Mouse (Mus musculus) heart, postnatal 0 days (tissue): ENCODE measurements around the gene Urod. TPM values are rescaled to one million over a fixed set of nuclear protein-coding genes. Genes with fewer than 3 reads are reported as not detected.

Experiments used
- ATAC-seq: fragments of 200-750 bp; cut with Nextera tagmentation; 2 replicates; pipeline ENCODE4 v1.8.0; 2017; ENCODE audit warnings: low read depth, moderate number of reproducible peaks, moderate library complexity; ENCODE audit not compliant: insufficient read depth
- DNase-seq: peaks from one replicate; pipeline ENCODE4 v3.0.0-alpha.2; 2016; ENCODE audit warnings: low spot score
- H3K27ac ChIP-seq: fragments of 300-500 bp; sonication (generic); 2 replicates; pipeline ENCODE4 v1.5.1; 2014; ENCODE audit warnings: low read depth, mild to moderate bottlenecking
- H3K27me3 ChIP-seq: fragments of 300-500 bp; sonication (generic); 2 replicates; pipeline ENCODE4 v1.6.1; 2014; ENCODE audit warnings: low read length, mixed read lengths; ENCODE audit not compliant: control insufficient read depth, insufficient read depth
- H3K36me3 ChIP-seq: fragments of 300-500 bp; sonication (generic); replicated peaks from 2 replicates; pipeline ENCODE4 v1.6.1; 2014; ENCODE audit warnings: low read length, mixed read lengths; ENCODE audit not compliant: control insufficient read depth, insufficient read depth
- H3K4me1 ChIP-seq: fragments of 300-500 bp; sonication (generic); 2 replicates; pipeline ENCODE4 v1.6.1; 2014; ENCODE audit warnings: antibody characterized with exemption; ENCODE audit not compliant: control insufficient read depth, insufficient read depth
- H3K4me2 ChIP-seq: fragments of 300-500 bp; sonication (generic); 2 replicates; pipeline ENCODE4 v1.6.1; 2014; ENCODE audit warnings: low read depth, mild to moderate bottlenecking, low read length, moderate library complexity
- H3K4me3 ChIP-seq: fragments of 300-500 bp; sonication (generic); 2 replicates; pipeline ENCODE4 v1.5.1; 2014; ENCODE audit warnings: low read depth, low read length
- H3K9ac ChIP-seq: fragments of 300-500 bp; sonication (generic); replicated peaks from 2 replicates; pipeline ENCODE4 v1.6.1; 2014; ENCODE audit warnings: low read depth, low read length, mixed read lengths
- H3K9me3 ChIP-seq: fragments of 300-500 bp; sonication (generic); replicated peaks from 2 replicates; pipeline ENCODE4 v1.6.1; 2016; ENCODE audit warnings: low read length; ENCODE audit not compliant: control insufficient read depth
- CTCF ChIP-seq: IDR thresholded peaks from 2 replicates; pipeline ENCODE4 v1.5.1; 2016; ENCODE audit warnings: antibody characterized with exemption, control low read depth, low read depth
- EP300 ChIP-seq: IDR thresholded peaks from 2 replicates; pipeline ENCODE4 v1.6.1; 2016; ENCODE audit warnings: antibody characterized with exemption, low read depth
- WGBS: fragments of 180-500 bp; shearing (Covaris S2); extraction: QIAGEN DNeasy Blood & Tissue Kit; methylation state at CpG from one replicate; pipeline ENCODE4 v1.1.7; 2014; 5-methylcytosine and 5-hydroxymethylcytosine counted together
- polyA plus RNA-seq: library from polyadenylated mRNA; unstranded; fragments of >200 nt; fragmentation: Nextera tagmentation; extraction: Ambion mirVana; gene quantifications from 2 replicates; pipeline ENCODE4 v1.2.1, GENCODE M21; 2015
- total RNA-seq: library from RNA; depleted of rRNA; stranded (reverse); fragments of >200 nt; gene quantifications from 2 replicates; pipeline ENCODE4 v1.2.3, GENCODE M21; 2014; ENCODE audit warnings: low replicate concordance

Urod gene
- total and polyA plus RNA-seq, 2 experiments from 2014 or later = 103 to 110 TPM

DNA sequence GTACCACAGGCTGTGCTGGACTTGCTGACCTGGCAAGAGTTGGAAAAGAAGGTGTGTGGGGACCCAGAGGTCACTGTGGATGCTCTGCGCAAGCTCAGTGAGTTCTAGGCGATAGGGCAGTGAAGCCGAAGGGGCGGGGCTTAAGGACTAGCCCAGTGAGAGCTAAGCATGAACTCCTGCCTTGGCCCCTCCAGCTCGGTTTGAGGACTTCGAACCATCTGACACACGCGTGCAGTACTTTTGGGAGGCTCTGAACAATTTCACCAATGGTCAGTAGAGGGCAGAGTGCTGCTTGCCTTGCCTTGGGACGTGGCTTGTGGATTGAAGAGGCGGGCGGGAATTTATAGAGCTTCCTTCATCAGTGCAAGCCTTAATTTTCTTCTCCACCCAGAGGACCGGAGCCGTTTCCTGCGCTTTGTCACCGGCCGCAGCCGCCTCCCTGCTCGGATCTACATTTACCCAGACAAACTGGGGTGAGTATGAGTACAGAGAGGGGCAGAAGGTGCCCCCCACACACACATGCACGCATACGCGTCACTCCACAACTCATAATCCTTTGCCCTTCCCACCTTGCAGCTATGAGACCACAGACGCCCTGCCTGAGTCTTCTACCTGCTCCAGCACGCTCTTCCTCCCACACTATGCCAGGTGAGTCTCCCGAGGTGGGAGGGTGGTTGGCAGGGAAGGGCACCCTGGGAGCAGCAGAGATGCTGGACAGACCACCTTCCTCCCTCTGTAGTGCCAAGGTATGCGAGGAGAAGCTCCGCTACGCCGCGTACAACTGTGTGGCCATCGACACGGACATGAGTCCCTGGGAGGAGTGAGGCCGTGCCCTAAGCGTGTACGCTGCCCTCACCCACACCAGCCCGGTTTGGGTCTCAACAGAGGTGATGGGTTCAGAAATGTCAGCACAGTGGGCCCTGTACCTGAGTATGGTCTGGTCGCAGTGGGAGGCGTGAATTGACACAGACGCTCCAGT is 8.6 kb upstream of the Urod start:
- 57% methylated on average over 38 of the region's 38 CpGs for WGBS
- H3K27me3 ChIP-seq = no peaks in the 10 kb centered on the region
- no peak overlapping the region for H3K4me3 ChIP-seq
- H3K9ac ChIP-seq = no peak overlapping the region
- H3K9me3 ChIP-seq = no peaks in the 10 kb centered on the region
- H3K27ac ChIP-seq = no peak overlapping the region
- peak; percentile 63; the same call in 1 of the 2 replicates for ATAC-seq
- peak; percentile 75 for TF ChIP-seq CTCF
- no peak for TF ChIP-seq EP300
- DNase-seq = peak; percentile 53
- peaks cover 54% of the 10 kb centered on the region for H3K36me3 ChIP-seq
- H3K4me1 ChIP-seq = no peaks in the 10 kb centered on the region
- no peak overlapping the region for H3K4me2 ChIP-seq

DNA sequence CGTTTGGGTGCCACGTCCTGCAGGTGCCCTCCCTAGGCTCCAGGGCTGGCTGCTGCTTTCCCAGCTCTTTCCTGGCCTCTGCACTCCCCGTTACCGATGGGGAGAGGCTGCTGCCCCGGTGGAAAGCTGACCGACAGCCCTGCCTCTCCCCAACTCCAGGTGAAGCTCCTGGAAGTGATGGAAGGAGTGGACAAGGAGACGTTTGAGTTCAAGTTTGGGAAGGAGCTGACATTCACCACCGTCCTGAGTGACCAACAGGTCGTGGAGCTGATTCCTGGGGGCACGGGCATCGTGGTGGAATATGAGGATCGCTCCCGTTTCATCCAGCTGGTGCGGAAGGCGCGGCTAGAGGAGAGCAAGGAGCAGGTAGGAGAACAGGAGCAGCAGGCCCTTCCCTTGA is 7.7 kb upstream of the Urod start:
- H3K9me3 ChIP-seq = no peaks in the 10 kb centered on the region
- ATAC-seq = no peak
- no peak overlapping the region for H3K4me2 ChIP-seq
- 87% methylated on average over 16 of the region's 16 CpGs for WGBS
- no peaks in the 10 kb centered on the region for H3K4me1 ChIP-seq
- no peak for DNase-seq
- H3K36me3 ChIP-seq = peaks cover 54% of the 10 kb centered on the region
- H3K27me3 ChIP-seq = no peaks in the 10 kb centered on the region
- TF ChIP-seq EP300 (no peak), CTCF (no peak)
- no peak overlapping the region for H3K27ac ChIP-seq
- H3K9ac ChIP-seq = no peak overlapping the region
- no peak overlapping the region for H3K4me3 ChIP-seq

DNA sequence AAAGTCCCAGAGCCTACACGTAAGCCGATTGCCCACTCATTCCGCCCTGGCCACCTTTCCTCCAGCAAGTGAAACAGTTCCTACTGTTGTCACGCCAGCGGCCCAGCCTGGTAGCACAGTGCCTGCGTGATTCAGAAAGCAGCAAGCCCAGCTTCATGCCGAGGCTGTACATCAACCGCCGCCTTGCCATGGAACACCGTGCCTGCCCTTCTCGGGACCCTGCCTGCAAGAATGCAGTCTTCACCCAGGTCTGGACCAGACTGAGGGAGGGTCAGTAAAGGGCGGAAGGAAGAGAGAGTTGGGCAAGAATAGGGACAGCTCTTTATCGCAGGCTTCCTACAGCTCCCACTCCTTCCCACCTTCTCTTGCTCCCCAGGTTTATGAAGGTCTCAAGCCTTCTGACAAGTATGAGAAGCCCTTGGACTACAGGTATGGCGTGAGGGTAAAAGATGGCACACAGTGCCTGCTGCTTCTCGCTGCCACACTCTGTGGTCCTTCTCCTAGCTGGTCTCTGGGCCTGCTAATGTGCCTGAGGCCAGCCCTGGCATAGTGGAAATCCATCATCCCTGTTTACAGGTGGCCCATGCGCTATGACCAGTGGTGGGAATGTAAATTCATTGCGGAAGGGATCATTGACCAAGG is 5.4 kb upstream of the Urod start:
- WGBS = 89% methylated on average over 17 of the region's 17 CpGs
- Histone ChIP-seq H3K9me3 (no peaks in the 10 kb centered on the region), H3K27me3 (no peaks in the 10 kb centered on the region), H3K9ac (no peak overlapping the region), H3K4me2 (no peak overlapping the region), H3K27ac (no peak overlapping the region), H3K4me1 (peaks cover 10% of the 10 kb centered on the region), H3K36me3 (peaks cover 52% of the 10 kb centered on the region), H3K4me3 (no peak overlapping the region)
- ATAC-seq = no peak
- TF ChIP-seq CTCF (no peak), EP300 (no peak)
- DNase-seq = no peak

DNA sequence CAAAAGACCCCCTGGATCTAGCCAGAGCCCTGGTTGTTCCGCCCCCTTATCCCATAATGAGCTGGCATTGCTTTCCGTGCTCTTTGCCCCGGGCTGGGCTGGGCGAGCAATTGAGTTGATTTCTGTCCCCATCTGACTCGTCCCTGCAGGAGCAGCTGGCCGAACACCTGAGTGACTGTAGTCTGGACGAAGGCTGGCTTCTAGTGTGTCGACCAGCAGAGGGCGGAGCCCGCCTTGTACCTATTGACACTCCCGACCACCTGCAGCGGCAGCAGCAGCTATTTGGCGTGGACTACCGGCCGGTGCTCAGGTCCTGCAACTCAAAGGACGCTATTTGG is 1.6 kb upstream of the Urod start:
- under 1% methylated on average over 16 of the region's 16 CpGs for WGBS
- peak overlapping the region; percentile 86 for H3K9ac ChIP-seq
- peak; percentile 18 for DNase-seq
- no peaks in the 10 kb centered on the region for H3K9me3 ChIP-seq
- H3K4me3 ChIP-seq = peak overlapping the region; percentile 91
- peak; percentile 8; the same call in 1 of the 2 replicates for ATAC-seq
- peak overlapping the region; percentile 78 for H3K27ac ChIP-seq
- H3K36me3 ChIP-seq = peaks cover 30% of the 10 kb centered on the region
- TF ChIP-seq EP300 (no peak), CTCF (peak; percentile 15)
- H3K27me3 ChIP-seq = no peaks in the 10 kb centered on the region
- H3K4me2 ChIP-seq = peak overlapping the region; percentile 98
- peaks cover 12% of the 10 kb centered on the region for H3K4me1 ChIP-seq

DNA sequence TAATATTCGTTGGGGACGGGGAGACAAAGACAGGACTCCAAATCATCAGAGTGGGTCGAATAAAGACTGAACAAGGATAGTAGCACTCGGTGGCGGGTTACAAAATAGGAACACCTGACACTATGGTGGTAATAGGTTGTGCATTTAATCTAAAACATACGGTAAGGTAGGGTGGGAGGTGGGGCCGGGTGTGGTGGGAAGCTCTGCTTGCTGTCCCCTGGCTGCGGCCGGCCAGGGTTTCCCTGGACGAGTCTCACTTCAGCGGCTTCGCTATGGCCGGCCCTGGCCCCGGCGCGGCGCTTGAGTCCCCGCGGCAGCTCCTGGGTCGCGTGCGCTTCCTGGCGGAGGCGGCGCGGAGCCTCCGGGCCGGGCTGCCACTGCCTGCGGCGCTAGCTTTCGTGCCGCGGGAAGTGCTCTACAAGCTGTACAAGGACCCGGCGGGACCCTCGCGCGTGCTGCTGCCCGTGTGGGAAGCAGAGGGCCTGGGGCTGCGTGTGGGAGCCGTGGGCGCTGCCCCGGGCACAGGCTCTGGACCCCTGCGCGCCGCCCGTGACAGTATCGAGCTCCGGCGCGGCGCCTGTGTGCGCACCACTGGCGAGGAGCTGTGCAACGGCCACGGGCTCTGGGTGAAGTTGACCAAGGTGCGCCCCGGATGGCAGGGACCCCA is 1.1 kb upstream of the Urod start, which contains the start of gene Hectd3:
TSS of gene Hectd3 (plus strand) at position 187 of the 667 bp plus-strand sequence.
- under 1% methylated on average over 56 of the region's 58 CpGs for WGBS
- Histone ChIP-seq H3K4me3 (peak within 1 kb of the TSS; percentile 91), H3K27me3 (no peaks in the 10 kb centered on the region), H3K9ac (peak within 1 kb of the TSS; percentile 86), H3K9me3 (no peaks in the 10 kb centered on the region), H3K4me1 (peaks cover 12% of the 10 kb centered on the region), H3K36me3 (peaks cover 30% of the 10 kb centered on the region), H3K27ac (peak within 1 kb of the TSS; percentile 78), H3K4me2 (peak within 1 kb of the TSS; percentile 98)
- ATAC-seq = peak; percentile 52
- TF ChIP-seq EP300 (no peak), CTCF (no peak)
- peak; percentile 68 for DNase-seq
